Mouse (Mus musculus) gastrocnemius, postnatal 4 days (tissue): ENCODE measurements around the gene Nfic. TPM values are rescaled to one million over a fixed set of nuclear protein-coding genes. Genes with fewer than 3 reads are reported as not detected.

Source experiments
- DNase-seq, 2 experiments: peaks; one replicate each; pipeline ENCODE4 v3.0.0; 2021 to 2022; ENCODE audit warnings: low spot score in 2 of 2, mixed read lengths in 2 of 2
- long read RNA-seq, 2 experiments: library from polyadenylated mRNA; stranded (forward); transcript quantifications; one replicate each; pipeline ENCODE4 v2.0.0; 2021
- total RNA-seq, 2 experiments: library from RNA; stranded (reverse); gene quantifications; 2 replicates each; pipeline ENCODE4 v1.2.3; 2021

Nfic gene
- total RNA-seq, result 100 to 1,000 TPM; 274 to 335 TPM
- long read RNA-seq, experiment 1, full-length matches to known transcripts, result 36 of 106 reads
- long read RNA-seq, experiment 1, partial matches to known transcripts, result 11 of 106 reads
- long read RNA-seq, experiment 1, other reads (novel, unspliced or antisense), result 59 of 106 reads
- long read RNA-seq, experiment 2, full-length matches to known transcripts, result 57 of 130 reads
- long read RNA-seq, experiment 2, partial matches to known transcripts, result 16 of 130 reads
- long read RNA-seq, experiment 2, other reads (novel, unspliced or antisense), result 57 of 130 reads

DNA sequence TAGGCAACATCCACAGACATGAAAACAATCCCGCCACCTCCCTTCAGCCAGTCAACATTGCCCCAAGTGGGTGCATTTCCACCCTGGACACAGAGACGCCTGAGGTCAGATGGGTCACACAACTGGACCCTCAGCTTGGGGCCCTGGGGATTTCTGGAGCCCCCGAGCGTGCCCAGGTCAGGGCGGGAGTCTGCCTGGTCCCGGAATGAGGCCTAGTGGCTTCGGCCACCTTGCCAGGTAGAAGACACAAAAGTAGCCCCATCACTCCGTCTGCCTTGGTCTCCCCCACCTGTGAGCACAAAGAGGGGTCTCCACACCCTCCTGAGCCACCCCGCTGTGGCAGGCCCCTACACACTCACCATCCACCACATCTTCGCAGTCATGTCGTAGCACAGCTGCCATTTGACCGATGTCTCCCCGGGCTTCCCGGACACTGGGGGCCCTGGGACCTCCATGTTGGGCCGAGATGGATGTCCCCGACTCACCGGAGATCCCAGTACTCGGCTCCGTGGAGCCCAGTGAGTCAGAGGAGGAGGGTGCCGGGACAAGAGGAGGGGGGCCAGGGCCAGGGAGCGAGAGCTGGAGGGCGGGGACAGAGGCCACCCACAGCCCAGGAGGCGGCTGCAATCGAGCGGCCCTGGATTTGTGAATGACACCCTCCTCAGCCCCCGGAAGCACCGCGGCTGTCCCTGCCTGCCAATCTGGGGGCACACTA, at the start of gene Nfic:
Gene Nfic, minus strand, starts transcription at position 455 of the 715 bp plus-strand sequence.
- DNase-seq, result no peak

DNA sequence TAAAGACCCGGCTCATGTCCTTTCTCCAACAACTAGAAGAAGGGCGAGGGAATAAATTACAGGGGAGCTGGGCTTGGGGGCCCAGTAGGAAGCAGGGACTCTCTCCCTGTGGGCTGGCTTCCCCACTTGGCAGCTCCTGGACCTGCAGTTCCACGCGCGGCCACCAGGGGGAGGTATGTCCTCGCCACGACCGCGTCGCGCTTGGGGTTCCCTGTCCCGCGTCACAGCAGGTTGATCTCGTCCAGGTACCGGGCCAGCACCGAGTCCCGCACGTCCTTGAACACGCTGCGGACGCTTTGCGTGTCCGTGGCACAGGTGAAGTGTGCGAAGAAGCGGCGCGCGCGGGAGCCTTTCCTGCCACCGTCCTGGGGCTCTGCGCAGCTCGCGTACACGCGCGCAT, 47.2 kb upstream of the Nfic start:
- DNase-seq, result peak; percentile 85 to 86

DNA sequence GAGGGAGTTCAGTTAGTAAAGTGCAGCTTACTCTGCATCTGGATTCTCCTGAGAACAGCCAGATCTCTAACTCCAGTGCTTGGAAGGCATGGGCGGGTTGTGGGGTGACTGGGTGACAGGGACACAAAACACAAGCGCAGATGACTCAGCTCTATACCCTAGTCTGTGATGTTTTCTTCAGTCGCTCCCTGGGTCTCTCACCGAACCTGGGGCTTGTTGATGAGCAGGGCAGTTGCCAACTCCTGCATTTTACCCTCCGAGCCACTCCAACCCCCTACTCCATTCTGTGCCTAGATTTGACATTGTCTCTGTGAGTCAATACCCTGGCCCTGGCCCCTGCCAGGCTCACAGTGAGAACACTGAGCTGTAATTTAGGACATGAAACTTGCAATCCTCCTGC, 46.4 kb upstream of the Nfic start:
- DNase-seq, result no peak

DNA sequence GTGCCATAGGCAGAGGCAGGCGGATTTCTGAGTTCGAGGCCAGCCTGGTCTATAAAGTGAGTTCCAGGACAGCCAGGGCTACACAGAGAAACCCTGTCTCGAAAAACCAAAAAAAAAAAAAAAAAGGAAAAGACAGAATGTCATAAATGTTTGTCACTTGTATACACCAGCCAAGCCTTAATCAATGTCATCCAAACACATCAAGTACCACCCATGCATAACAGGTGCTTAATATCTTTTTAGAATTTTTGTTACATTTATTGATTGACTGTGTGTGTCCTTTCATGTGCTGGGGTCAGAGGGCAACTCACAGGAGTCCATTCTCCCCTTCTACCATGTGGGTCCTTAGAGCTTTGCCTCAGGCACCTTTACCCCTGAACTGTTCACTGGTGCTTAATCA, 44.6 kb upstream of the Nfic start, which contains the start of gene S1pr4:
Gene S1pr4, minus strand, starts transcription at position 101 of the 400 bp plus-strand sequence.
- no peak for DNase-seq

DNA sequence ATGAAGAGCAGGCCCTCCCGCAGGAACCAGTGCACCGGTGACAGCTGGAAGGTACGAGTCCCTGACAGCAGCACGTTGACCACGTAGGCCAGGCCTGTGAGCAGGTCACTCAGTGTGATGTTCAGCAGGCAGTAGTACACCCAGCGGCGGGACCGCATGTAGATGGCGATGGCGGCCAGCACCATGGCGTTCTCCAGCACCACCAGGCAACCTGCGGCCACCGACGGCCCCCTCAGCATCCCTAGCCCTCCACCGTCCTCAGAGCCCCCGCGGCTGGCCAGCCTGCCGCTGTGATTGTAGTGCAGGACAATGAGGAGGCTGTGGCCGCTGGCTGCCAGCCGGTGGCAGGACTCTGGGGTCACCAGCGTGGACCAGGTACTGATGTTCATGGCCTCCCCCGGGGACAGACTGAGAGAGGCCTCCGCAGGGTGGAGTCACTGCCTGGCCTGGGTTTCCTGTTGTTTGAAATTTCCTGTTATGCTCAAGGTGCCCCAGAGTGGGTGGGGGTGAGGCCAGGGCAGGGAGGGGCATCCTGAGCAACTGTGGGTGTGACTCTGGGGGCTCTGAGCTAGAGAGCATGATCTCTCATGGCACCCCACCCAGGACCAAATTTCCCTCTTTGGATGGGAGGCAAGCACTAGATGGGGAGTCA, 43.9 kb upstream of the Nfic start:
- DNase-seq, result no peak

DNA sequence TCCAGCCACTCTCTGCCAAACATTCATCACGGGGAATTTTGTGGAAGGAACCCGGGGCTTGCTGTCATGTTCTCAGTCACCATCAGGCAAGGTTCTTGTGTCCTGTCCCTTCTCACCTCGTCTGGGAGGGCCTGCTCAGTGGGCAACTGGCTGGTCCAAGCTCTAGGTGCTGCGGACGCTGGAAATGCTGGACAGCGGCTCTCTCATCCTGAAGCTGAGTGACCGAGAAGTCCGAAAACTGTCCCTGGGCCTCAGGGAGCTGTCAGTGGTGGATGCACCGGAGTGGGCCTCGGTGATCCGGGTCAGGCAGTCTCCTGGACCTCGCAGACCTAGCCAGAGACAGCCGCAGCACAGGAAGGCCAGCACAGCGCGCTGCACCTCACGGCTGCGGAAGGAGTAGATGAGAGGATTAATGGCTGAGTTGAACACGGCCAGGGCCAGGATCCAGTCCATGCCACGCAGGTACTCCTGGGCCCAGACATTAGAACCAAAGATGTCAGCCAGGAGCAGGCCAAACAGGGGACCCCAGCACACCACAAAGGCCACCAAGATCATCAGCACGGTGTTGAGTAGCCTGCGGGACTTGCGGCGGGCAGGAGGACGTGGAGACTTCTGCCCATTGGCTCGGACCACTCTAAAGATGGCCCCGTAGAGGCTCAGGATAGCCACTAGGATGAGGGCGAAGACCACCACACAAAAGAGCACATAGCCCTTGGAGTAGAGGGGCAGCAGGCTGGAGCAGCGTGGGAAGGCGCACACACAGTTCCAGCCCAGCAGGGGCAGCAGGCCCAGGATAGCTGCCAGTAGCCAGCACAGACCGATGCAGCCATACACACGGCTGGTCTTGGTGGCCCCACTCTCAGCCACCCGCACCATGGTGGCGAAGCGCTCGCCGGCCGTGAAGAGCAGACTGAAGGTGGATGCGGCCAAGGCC, 43.1 kb upstream of the Nfic start:
- DNase-seq, result no peak

DNA sequence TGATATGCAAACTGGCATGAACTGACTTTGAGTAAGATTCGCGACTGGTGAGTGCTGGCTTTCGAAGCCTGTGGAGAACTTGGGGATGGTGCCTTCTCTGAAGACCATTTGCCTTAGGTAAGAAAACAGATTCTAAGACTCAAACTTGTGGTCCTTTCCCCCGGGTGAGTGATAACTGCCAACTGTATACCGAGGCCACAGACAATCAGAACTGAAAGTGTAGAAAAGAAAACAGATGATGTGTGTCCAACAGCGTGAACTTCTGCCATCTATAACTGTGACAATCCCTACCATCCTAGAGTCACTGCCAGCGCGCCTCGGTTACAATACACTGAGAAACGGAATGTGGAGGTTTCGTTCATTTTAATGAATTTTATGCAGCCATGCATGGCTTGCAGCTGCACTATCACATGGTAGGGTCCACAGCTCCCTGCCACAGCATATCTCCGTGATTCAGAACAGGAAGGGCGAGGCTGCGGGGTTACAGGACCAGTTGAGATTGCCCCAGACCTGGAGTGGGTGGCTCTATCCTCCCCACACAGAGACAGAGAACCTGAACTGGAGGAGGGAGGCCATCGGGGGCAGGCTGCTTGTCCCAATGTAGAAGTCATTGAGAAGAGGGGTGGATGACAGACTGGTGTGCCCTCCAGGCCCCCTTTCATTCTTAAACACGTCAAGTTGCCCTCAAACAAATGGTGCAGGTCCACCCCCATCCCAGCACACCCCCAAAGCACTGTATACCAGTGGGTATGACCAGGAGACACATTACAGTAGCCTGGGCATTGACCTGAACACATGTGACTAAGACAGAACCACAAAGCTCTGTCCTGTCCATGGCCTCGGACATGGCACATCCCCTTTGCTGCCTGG, 42.2 kb upstream of the Nfic start:
- no peak for DNase-seq

DNA sequence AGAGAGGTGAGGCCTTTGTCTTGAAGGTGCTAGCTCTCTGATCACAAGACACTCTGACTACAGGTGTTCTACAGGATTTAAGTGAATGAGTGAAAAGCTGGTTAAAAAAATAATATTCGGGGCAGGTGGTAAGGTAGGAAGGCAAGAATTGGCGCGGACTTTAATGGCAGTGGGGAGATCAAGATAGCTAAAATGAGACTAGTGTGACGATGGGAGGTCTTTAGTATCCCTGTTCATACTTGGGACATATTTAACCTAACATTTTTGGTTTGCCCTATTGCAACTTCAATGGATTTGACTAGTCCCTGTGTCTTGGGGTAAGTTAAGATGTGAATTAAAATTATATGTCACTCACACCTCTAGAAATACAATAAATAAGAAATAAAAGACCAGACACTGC, 41.5 kb upstream of the Nfic start:
- no peak for DNase-seq

DNA sequence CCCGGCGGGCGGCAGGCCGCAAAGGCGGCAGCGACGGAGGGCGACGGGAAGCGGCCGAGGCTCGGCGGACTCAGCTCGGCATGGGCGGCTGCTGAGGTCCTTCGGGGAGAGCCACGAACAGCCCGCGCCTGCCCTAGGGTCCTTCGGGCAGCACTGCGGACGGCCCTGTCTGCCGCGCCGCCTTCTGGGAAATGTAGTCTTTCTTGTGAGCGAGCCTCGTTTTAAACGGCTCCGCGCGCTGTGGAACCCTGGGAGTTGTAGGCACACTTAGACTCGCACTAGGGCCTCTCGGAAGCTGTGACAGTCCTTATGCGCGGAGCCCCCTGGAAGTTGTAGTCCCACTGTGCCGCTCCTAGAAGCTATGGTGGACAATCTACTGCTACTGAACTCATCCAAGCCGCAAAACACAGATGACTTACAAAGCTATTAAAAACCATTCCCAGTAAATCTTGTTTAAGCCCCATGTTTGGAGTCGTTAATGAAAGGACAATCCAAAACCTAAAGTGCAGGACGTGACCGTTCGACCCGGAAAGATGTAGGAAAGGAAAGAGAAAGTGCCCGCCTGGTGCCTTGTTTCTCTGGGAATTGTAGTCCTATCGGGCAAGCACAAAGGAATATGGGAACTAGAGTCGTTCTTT, 40.9 kb upstream of the Nfic start, which contains the start of gene Ncln:
Gene Ncln, minus strand, starts transcription at position 129 of the 638 bp plus-strand sequence.
- peak; percentile 92 to 98 for DNase-seq

DNA sequence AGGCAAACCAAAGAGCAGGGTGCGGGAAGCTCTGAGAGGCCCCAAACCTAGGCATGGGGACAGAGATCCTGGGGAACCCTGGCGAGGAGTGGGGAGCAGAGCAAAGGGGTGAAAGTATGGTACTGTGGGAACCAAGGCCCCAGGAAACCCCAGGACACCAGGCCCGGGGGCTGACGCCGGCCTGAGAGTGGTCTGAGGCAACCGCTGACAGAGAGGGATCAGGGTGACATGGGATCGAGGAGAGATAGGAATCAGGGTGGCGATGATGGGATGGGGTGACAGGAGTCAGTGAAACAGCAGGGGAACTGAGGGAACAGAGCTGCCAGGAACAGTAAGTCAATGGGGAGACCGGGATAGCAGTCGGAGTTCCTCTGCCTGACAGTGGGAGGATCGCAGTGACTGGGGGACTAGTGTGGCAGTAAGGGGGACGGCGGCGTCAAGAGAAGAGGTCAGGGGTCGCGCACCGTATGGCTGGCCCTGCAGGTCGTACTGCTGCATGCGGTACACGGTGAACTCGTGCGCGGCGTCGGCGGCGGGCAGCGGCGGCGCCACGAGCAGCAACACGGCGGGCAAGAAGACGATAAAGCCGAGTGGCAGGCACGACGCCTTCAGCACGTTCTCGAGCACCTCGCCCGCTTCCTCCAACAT, 40.3 kb upstream of the Nfic start:
- DNase-seq, result no peak

DNA sequence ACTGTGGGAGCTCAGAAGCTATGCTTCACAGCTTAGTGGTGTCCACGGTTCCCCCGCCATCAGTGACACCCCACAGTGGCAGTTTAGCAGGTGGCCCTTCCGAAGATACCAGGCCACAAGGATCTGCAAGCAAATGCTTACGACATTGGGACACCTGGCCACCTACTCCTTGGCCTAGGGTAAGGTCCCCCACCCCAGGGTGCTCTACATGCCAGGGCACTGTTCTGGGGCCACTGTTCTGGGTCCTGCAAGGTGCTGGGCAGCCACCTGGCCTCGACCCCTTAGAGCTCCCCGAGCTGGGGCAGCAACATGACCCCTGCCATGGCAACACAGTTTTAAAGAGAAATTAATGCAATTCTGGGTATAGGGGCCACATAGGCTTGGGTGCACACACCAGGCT, 39.7 kb upstream of the Nfic start:
- DNase-seq, result no peak

DNA sequence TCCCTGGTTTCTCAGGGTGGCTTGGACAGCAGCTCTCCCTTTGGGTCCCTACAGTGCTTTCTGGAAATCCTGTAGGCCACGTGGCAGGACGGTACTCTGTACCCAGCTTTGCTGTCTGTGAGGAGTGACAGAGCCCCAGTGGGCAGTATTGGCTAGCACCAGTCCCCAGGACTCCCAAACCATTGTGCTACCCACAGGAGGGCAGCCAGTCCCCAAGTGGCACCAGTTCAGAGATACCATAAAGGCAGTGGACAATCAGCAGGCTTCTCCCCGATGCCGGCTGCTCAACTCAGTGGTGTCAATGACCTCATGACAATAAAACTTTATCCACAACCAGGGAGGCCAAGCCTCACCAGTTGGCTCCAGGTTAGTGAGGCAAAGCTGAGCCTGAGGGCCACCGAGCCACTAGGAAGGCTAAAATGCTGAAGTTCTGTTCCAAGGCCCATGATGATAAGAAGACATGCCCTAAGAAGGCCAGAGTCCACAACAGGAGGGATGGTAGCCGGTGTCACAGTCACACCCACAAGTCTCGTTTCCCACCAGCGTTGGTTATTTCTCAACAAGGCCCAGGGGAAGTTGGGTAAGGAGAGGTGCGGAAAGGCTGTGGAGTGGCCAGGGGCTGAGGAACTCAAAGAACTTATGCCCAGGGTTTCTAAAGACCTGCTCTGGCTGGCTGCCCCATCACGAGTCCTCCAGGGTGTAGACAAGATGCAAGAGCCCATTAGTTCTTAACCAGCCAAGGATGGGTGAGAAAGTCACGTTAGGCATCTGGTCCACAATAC, 39.0 kb upstream of the Nfic start:
- no peak for DNase-seq

DNA sequence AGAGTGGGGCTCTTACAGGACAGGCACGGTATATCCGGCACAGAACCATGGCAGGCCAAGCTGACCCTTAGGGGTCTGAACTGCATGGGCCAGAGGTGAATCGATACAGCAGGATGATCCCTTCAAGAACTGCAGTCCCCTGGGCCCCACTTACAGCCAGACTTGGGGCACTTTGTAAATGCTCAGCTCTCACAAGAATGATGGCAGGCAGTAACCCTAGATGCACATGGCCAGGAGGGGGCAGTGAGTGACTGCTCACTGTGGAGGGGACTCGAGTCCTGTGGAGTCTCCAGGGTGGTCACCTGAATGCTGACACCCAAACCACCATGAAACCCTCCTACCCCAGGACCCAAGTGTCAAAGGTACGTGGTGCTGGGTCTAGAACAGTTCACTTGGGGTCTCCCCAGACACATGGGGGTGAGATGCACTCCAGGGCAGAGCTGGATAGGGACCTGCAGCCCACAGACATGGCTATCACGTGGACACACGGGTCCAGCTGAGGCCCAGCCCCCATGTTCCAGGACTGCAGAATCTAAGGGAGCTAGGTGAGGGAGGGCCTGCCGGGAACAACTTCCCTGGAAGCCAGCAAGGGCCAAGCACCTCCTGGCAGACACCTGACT, 38.3 kb upstream of the Nfic start:
- no peak for DNase-seq

DNA sequence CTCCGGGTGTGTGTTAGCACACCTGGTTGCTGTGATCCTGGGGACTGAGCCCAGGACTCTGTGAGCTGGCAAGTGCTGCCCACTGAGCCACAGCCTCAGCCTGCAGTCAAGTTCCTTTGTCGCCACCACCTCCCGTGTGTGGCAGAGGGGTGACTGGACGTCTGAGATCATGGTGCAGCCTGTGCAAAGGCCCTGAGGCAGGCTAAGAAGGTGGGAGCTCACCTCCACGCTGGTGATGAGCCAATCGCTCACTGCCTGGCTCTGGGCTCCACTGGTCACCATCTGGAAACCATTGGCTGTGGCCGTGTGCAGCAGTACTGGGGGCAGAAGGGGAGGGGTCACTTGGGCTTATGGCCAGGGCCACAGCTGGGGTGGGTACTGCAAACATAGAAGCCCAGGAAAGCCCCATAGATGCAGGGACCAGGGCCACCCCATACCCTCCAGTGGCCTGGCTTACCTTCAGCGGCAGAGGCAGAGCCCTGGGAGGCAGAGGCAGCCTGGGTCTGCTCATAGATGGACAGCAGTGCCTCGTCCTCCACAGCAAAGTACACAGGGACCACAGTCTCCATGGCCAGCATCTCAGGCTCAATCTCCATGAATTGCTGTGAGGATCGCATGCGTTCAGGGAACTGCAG, 37.3 kb upstream of the Nfic start:
- DNase-seq, result no peak

DNA sequence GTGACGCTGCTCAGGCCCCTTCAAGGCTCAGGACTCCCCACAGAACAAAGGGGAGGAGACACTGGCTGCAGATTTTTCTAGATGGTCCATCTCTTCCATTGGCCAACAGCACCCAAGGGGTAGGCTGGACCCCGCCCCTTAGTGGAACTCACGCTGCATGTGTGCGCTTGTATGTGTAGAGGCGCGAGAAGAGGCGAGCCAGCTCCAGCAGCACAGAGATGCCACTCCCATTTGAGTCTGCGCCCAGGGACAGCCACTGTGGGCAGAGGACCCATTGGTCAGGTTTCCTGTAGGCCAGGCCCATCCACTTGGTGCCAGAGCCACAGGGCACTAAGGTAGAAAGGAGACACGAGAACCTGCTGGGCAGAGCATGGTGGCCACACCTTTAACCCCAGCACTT, 35.6 kb upstream of the Nfic start:
- no peak for DNase-seq

DNA sequence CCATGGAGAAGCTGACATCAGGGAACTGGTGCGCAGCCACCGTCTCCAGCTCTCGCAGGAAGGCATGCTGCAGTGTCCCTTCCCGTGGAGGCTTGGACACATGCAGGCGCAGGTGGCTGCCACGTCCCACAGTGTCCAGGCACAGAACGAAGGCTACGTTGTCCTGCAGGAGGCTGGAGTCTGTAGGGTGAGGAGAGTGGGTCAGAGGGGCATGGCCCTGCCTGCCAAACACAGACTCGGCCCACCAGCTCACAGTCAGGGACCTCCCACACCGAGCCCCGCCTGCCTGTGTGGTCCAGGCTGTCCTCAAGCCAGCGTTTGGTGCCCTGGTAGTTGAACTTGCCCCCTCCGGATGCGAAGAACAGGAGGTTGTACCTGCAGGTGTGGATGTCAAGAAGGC, 34.5 kb upstream of the Nfic start:
- no peak for DNase-seq

DNA sequence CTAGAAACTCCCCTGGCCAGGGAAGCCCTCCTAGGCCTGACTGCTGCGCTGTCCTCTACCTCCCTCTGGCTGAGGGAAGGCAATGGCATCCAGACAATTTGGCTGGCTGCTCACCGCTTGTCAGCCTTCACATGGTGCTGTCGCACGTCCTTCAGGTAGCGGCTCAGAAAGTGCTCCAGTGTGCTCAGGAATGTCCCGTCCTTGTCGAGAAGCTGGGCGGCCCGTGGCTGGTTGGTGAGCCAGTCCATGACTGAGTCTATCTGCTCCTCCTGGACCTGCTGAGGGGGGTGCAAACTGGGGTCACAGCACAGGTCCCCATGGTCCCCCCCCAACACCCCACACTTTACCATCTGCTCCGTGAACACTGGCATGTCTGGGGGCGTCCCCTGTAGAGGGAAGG, 32.6 kb upstream of the Nfic start:
- DNase-seq, result no peak
